Mouse (Mus musculus) Patski (cell line): ENCODE measurements around the gene Ift46. TPM values are rescaled to one million over a fixed set of nuclear protein-coding genes. Genes with fewer than 3 reads are reported as not detected.

ENCODE experiments used
- ATAC-seq: fragments of 100-300 bp; one replicate; pipeline ENCODE4 v1.8.0; 2021
- CTCF ChIA-PET: fragments of 350-600 bp; sonication (Branson Sonifier 250); formaldehyde crosslinking; loops from one replicate; lab custom pipeline; 2022; ENCODE audit warnings: inconsistent platforms; lab: Charles Lee
- POLR2A ChIA-PET: fragments of 350-600 bp; sonication (Branson Sonifier 250); formaldehyde crosslinking; loops from one replicate; lab custom pipeline; 2022; ENCODE audit warnings: antibody characterized with exemption, inconsistent platforms; lab: Charles Lee
- DNase-seq: peaks from one replicate; pipeline ENCODE4 v3.0.0-alpha.2; 2011; ENCODE audit warnings: low read depth, low spot score
- H3K27me3 ChIP-seq: fragments of 371-371 bp; one replicate; pipeline ENCODE4 v1.5.1; 2021
- CTCF ChIP-seq: fragments of 100-300 bp; IDR thresholded peaks from one replicate; pipeline ENCODE4 v1.5.1; 2021
- in situ Hi-C: fragments of 300-500 bp; cut with MboI; formaldehyde crosslinking; loops from 3 replicates; pipeline ENCODE4 v1.11.1; 2018; ENCODE audit warnings: low pct_unique_long_range_greater_than_20kb, mixed read lengths
- polyA plus RNA-seq: library from polyadenylated mRNA; unstranded; gene quantifications from one replicate; pipeline ENCODE4 v1.2.3, GENCODE M21; 2021

The Ift46 gene
- 193 TPM for polyA plus RNA-seq

DNA sequence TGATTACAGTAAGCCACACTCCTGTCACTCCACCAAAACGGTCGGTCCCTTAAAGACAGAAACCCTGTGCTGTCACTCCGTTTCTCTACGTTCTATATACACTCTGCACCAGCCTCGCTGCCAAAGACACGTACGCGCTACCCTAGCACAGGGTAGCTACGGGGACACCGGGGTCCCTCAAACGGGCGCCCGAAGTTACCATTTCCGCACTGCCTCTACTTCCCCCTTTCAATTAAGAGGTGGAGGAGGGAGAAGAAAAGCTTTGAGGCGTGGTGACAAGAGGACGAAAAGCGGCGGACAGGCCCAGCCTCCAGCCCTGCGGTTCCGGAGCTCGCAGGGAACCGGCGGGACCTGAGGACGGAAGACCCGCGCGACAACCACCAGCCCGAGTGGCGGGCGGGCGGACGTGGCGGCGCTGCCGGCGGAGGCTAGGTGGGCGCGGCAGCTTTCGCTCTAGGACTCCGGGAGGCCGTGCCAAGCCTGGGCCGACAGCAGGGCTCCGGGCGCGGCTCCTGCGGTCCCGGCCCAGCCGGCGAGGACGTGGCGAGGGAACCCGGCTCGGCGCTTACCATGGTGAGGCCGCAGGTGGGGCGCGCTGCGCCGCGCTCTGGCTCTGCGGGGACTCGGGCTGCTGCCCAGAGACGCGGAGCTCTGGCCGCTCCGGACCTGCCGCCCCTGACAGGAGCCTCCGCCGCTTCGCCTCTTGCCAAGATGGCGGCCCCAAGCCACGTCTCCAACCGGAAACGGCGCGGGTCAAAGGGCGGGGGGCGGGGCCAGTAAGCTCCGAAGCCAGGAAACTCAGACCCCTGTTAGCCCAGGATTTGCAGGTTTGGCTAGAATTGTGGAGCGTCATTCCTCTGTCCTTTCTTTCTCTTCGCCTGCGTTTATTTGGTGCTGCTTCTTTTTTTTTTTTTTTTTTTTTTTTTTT is at the start of gene Ift46, which contains the start of gene Arcn1:
TSS of gene Ift46 (plus strand) at position 808 of the 928 bp plus-strand sequence.
TSS of gene Arcn1 (minus strand) at position 745 of the 928 bp plus-strand sequence.
- CTCF ChIA-PET: interaction anchor here (1.3 to 1.9 kb wide), 2 partner anchors 33 to 50 kb away, joined by 3 to 4 read pairs; no protein-coding TSS in a partner anchor
- H3K27me3 ChIP-seq: no peaks in the 10 kb centered on the region
- TF ChIP-seq CTCF: no peak
- POLR2A ChIA-PET: interaction anchor here (0.7 to 1.4 kb wide), 3 partner anchors 11 to 105 kb away, joined by 3 to 5 read pairs (median 4); no protein-coding TSS in a partner anchor
- ATAC-seq (peak; percentile 67), DNase-seq (no peak)
- in situ Hi-C loops: no loop called here

DNA sequence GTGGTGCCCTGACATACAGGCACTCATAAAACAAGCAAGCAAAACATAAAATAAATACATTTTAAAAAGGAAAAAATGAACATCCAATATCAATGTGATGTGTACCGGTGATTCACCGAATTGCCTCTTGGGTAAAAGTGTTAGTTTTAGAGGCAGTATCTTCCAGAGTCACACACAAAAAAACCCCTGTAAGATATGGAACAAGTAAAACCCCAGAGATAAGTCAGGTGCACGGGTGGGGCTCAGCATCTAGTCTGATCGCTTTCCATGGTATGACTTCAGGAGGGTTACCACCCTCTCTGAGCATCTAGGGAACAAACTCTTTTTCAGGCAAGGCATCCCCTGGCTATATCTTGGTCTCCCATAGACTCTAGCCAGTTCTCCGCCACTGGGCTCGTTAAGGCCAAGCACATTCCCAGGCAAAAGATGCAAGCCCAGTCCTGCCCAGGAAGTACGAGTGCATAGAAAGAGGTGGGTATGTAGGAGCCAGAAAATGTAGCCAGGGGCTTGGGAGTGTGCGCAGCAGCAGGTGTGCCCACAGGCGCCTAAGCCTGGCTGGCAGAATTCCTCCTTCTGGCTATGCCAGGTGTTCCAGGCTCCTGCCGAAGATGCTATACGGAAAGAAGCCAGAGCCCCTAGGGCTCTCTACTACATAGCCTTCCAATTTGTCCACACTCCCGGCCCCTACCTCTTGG is 48.6 kb upstream of the Ift46 start:
- no peaks in the 10 kb centered on the region for H3K27me3 ChIP-seq
- DNase-seq (no peak), ATAC-seq (no peak)
- CTCF ChIA-PET: interaction anchor here (1.2 to 4.3 kb wide), 7 partner anchors 8 to 33 kb away, joined by 3 to 12 read pairs (median 6); partner anchors contain the start of gene Phldb1
- in situ Hi-C loops: no loop called here
- TF ChIP-seq CTCF: no peak
- POLR2A ChIA-PET: interaction anchor here (1.0 to 3.0 kb wide), 3 partner anchors 10 to 18 kb away, joined by 5 to 11 read pairs (median 6); no protein-coding TSS in a partner anchor

DNA sequence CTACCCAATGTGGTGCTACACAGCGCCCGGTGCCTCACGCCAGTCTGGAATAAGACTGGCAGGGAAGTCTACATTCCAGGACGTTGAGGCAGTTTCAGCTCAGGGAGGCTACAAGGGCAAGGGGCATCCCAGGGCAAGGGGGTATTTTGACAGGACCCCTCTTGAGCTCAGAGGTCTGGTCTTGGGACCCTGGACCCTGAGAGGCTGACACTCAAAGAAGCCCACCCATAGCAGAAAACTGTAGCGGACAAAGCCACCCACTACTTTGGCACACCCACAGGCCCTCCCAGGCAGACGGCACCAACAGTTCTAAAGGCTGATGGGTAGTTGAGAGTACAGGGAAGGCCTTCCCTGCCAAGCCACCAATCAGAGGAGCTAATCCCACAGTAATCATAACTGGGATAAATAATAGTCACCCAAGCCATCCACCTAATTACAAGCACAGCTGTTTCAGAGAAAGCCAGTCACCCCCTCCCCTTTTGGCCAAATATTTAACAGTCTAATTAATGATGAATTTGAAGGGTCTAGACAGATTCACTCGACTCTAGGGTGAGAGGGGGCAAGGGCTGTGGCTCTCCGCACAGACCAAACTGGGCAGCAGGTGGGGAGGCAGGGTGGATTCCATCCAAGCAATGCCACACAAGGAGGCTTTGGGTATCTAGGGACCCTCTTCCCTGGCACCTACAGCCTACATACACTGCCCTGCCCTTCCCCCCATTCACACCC is 47.9 kb upstream of the Ift46 start:
- in situ Hi-C loops: no loop called here
- DNase-seq (no peak), ATAC-seq (no peak)
- H3K27me3 ChIP-seq: no peaks in the 10 kb centered on the region
- ChIA-PET POLR2A (interaction anchor here (1.2 to 3.0 kb wide), 4 partner anchors 10 to 18 kb away, joined by 3 to 11 read pairs (median 4); no protein-coding TSS in a partner anchor), CTCF (interaction anchor here (1.2 to 4.3 kb wide), 4 partner anchors 10 to 34 kb away, joined by 3 to 12 read pairs (median 6); no protein-coding TSS in a partner anchor)
- TF ChIP-seq CTCF: no peak

DNA sequence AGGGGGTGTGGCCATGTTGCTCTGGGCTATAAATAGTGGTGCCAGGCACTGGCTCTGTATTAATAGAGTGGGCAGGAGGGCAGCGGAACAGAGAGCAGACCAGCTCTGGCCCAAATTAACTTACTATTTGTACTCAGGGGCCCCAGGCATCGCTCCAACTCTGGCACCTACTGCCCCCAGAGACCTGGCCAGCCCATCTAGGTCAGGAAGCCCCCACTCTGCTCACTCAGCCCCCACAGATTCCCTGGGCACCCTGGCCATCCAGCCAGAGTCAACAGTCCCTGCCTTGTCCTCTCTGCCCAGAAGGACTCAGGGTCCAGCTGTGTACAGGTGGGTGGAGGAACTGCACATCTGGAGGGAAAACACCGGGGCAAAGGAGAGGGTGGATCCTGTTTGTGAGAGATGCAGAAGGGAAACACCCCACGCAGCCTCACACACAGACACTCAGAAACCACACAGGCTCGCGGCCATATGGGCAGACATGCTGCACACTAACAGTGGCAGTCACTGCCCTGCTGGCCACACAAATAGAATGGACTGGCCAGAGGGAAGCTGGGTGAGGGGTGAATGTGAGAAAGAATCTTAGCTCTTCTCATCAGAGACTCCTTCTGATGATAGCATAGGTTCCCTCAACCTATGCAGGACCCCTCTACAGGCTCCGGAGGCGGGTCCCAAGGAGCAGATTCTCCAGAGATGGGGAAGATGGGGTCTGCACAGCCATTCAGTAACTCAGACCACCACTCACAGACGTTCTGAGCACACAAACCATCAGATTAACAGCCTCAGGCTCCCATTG is 47.2 kb upstream of the Ift46 start:
- no peak for ATAC-seq
- TF ChIP-seq CTCF: no peak
- DNase-seq: no peak
- in situ Hi-C loops: no loop called here
- H3K27me3 ChIP-seq: no peaks in the 10 kb centered on the region
- POLR2A ChIA-PET: interaction anchor here (1.2 to 2.0 kb wide), 4 partner anchors 11 to 18 kb away, joined by 3 to 11 read pairs (median 4); partner anchors contain the start of gene Phldb1
- CTCF ChIA-PET: interaction anchor here (0.7 to 4.3 kb wide), 6 partner anchors 10 to 68 kb away, joined by 3 to 12 read pairs (median 4); no protein-coding TSS in a partner anchor

DNA sequence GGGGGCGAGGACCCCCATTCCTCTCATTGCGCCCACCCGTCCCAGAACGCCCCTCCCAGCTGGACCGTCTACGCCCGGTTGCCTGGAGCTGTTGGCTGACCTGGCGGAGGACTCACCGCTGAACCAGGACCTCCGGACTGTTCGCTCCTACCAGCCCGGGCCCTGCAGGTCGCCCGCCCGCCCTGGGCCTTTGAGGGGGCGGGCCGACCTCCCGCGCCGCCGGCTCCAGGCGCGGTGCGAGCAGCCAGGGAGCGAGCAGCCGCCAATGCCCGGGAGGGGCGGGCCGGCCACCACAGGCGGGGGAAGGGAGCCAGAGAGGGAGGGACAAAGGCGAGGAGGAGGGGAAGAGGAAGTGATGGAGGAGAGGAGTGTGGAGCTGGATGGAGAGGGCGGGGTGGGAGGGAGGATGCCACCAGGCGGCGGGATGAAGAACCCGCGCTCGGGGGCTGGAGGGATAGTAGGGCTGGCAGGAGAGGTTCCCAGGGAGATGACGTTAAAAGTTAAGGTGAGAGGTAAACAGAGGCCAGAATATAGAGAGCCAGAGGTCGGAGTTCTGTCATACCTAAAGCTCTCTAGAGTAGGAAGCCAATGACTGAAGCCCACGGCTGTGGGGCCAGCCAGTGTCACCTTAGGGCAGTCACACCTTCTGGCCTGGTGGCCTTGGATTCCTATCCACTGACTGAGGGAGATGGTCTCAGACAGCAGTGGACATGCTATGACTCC is 46.4 kb upstream of the Ift46 start:
- CTCF ChIA-PET: interaction anchor here (0.9 to 4.3 kb wide), 6 partner anchors 9 to 68 kb away, joined by 3 to 12 read pairs (median 4); no protein-coding TSS in a partner anchor
- POLR2A ChIA-PET: interaction anchor here (0.8 to 2.0 kb wide), 4 partner anchors 12 to 19 kb away, joined by 3 to 11 read pairs (median 6); partner anchors contain the start of gene Phldb1
- in situ Hi-C loops: no loop called here
- DNase-seq (no peak), ATAC-seq (peak; percentile 68)
- H3K27me3 ChIP-seq: no peaks in the 10 kb centered on the region
- TF ChIP-seq CTCF: no peak

DNA sequence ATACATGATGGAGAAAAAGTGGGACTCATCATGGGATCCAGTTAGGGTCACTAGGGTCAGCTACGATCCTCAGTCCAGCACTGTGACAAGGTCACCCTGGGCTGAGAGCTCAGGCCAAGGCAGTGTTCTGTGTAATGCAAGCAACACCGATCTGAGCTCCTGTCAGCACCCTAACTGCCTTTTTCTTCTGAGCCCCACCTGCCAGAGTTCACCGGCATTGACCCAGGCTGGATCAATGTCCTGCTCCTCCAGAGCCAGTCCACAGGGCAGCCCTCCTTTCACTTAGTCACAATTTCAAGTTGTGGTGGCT is 45.9 kb upstream of the Ift46 start:
- ATAC-seq: no peak
- no peaks in the 10 kb centered on the region for H3K27me3 ChIP-seq
- no peak for TF ChIP-seq CTCF
- ChIA-PET CTCF (interaction anchor here (1.1 to 4.3 kb wide), 5 partner anchors 8 to 69 kb away, joined by 3 to 12 read pairs (median 4); no protein-coding TSS in a partner anchor), POLR2A (interaction anchor here (0.8 to 2.0 kb wide), 2 partner anchors 12 to 14 kb away, joined by 5 to 11 read pairs; partner anchors contain the start of gene Phldb1)
- in situ Hi-C loops: no loop called here
- DNase-seq: no peak

DNA sequence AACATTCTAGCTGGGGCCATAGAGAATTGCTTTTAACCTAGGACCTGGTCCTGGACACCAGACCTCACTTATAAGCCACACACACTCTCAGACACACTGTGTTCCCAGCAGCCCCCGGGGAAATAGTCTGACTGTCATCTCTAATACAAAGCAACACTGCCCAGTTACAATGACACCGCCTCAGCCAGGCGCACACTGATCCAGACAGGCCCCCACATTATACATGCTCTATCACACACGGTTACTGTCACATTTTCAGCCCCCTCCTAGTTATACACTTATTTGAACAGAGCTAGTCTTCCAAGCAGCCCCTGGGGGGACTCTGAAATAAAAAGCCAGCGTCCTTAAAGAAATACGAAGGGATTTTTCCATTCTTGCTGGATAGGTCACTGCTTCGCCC is 45.1 kb upstream of the Ift46 start:
- ChIA-PET CTCF (interaction anchor here (1.1 to 4.3 kb wide), 3 partner anchors 13 to 37 kb away, joined by 3 to 12 read pairs (median 9); no protein-coding TSS in a partner anchor), POLR2A (no interaction called here)
- DNase-seq (no peak), ATAC-seq (no peak)
- H3K27me3 ChIP-seq: no peaks in the 10 kb centered on the region
- in situ Hi-C loops: no loop called here
- no peak for TF ChIP-seq CTCF

DNA sequence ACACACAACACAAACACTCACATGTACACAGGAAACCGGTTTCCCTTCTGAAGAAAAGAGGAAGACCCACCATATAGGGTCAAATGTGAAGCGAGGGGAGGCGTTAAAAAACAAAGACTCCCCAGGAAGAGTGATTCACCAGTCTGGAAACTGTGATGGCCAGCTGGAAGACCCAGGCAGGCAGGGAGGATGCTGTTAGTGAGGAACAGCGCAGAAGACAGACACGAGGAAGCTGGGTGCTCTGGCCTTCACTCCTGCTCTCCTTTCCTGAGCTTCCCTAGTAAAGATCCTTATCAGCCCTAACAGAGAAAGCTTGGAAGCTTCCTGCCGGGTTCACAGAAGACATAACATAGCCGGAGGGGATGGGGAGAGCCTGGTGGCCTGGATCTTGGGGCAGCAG is 44.7 kb upstream of the Ift46 start:
- H3K27me3 ChIP-seq: no peaks in the 10 kb centered on the region
- ATAC-seq: no peak
- DNase-seq: no peak
- TF ChIP-seq CTCF: no peak
- in situ Hi-C loops: no loop called here
- POLR2A ChIA-PET: no interaction called here
- CTCF ChIA-PET: interaction anchor here (2.7 to 4.3 kb wide), 2 partner anchors 13 to 37 kb away, joined by 9 to 12 read pairs; no protein-coding TSS in a partner anchor
